Mouse (Mus musculus) urinary bladder, postnatal 10 days (tissue): ENCODE measurements around the gene Pacs2.

Experiments
- DNase-seq: peaks from one replicate; pipeline ENCODE4 v3.0.0; 2022; ENCODE audit warnings: low spot score

The Pacs2 gene

GRCm38 (mm10) chr12:113012443-113012842 is 1.9 kb upstream of the Pacs2 start:
- DNase-seq = no peak

- no peak for DNase-seq
Measured at GRCm38 (mm10) chr12:113013021-113013491, 1.3 kb upstream of the Pacs2 start.

GRCm38 (mm10) chr12:113014561-113015556 is 551 bp downstream of the Pacs2 start:
- DNase-seq = no peak

- no peak for DNase-seq
Measured at GRCm38 (mm10) chr12:113015956-113016355, 1.6 kb downstream of the Pacs2 start.

GRCm38 (mm10) chr12:113016976-113017375 is 2.7 kb downstream of the Pacs2 start:
- DNase-seq = no peak

GRCm38 (mm10) chr12:113017429-113017984 is 3.2 kb downstream of the Pacs2 start:
- DNase-seq = no peak

- DNase-seq = no peak
Measured at GRCm38 (mm10) chr12:113018763-113019162, 4.5 kb downstream of the Pacs2 start.

- no peak for DNase-seq
Measured at GRCm38 (mm10) chr12:113021488-113021887, 7.2 kb downstream of the Pacs2 start.

- DNase-seq = no peak
Measured at GRCm38 (mm10) chr12:113023082-113023481, 8.8 kb downstream of the Pacs2 start.

GRCm38 (mm10) chr12:113026557-113026956 is 12.2 kb downstream of the Pacs2 start:
- no peak for DNase-seq

- DNase-seq = no peak
Measured at GRCm38 (mm10) chr12:113027495-113027894, 13.2 kb downstream of the Pacs2 start.

GRCm38 (mm10) chr12:113028067-113028466 is 13.8 kb downstream of the Pacs2 start:
- DNase-seq = no peak

- no peak for DNase-seq
Measured at GRCm38 (mm10) chr12:113028898-113029297, 14.6 kb downstream of the Pacs2 start.

GRCm38 (mm10) chr12:113030046-113030445 is 15.7 kb downstream of the Pacs2 start:
- DNase-seq = no peak

- no peak for DNase-seq
Measured at GRCm38 (mm10) chr12:113030993-113031392, 16.7 kb downstream of the Pacs2 start.

- DNase-seq = no peak
Measured at GRCm38 (mm10) chr12:113031441-113031840, 17.1 kb downstream of the Pacs2 start.

- no peak for DNase-seq
Measured at GRCm38 (mm10) chr12:113032296-113033250, 18.3 kb downstream of the Pacs2 start.

GRCm38 (mm10) chr12:113035093-113035492 is 20.8 kb downstream of the Pacs2 start:
- no peak for DNase-seq

- no peak for DNase-seq
Measured at GRCm38 (mm10) chr12:113036996-113037395, 22.7 kb downstream of the Pacs2 start.

- DNase-seq = no peak
Measured at GRCm38 (mm10) chr12:113038414-113038813, 24.1 kb downstream of the Pacs2 start.

GRCm38 (mm10) chr12:113041481-113042439 is 27.5 kb downstream of the Pacs2 start:
- no peak for DNase-seq
